Mouse (Mus musculus) bone marrow, adult 2 months (tissue): ENCODE data around the gene H2-DMa. TPM values are rescaled to one million over a fixed set of nuclear protein-coding genes. Genes with fewer than 3 reads are reported as not detected.

Experiments
- H3K27ac ChIP-seq: fragments of 200-500 bp; 2 replicates; pipeline ENCODE4 v1.5.1; 2012; ENCODE audit warnings: low read depth, mild to moderate bottlenecking, control low read depth, inconsistent platforms, low read length; ENCODE audit not compliant: control insufficient read depth, poor library complexity, insufficient read depth
- H3K4me1 ChIP-seq: fragments of 200-500 bp; 2 replicates; pipeline ENCODE4 v1.6.1; 2011; ENCODE audit warnings: low read length; ENCODE audit not compliant: control insufficient read depth, insufficient read depth
- H3K4me3 ChIP-seq: fragments of 200-500 bp; replicated peaks from 2 replicates; pipeline ENCODE3; 2011; ENCODE audit warnings: mild to moderate bottlenecking, low read depth, low read length, control low read depth; ENCODE audit not compliant: control insufficient read depth
- CTCF ChIP-seq: fragments of 200-500 bp; IDR thresholded peaks from 2 replicates; pipeline ENCODE4 v1.5.1; 2011; ENCODE audit warnings: low read length, control low read depth; ENCODE audit not compliant: control insufficient read depth, insufficient read depth
- POLR2A ChIP-seq: fragments of 200-500 bp; IDR thresholded peaks from 2 replicates; pipeline ENCODE4 v1.6.1; 2011; ENCODE audit warnings: low read depth, mild to moderate bottlenecking, control low read depth, low read length, borderline replicate concordance; ENCODE audit not compliant: control insufficient read depth
- WGBS: fragments of 180-500 bp; shearing (Covaris S2); methylation state at CpG from one replicate; pipeline ENCODE4 v1.1.7; 2018; 5-methylcytosine and 5-hydroxymethylcytosine counted together
- polyA plus RNA-seq: library from polyadenylated mRNA; stranded (reverse); fragments of >200 nt; gene quantifications from 2 replicates; pipeline ENCODE4 v1.2.4, GENCODE M21; 2011; ENCODE audit warnings: low replicate concordance; ENCODE audit not compliant: missing spikeins, insufficient read depth, insufficient read length

H2-DMa gene
- polyA plus RNA-seq, 1 experiment = 38.5 TPM

DNA sequence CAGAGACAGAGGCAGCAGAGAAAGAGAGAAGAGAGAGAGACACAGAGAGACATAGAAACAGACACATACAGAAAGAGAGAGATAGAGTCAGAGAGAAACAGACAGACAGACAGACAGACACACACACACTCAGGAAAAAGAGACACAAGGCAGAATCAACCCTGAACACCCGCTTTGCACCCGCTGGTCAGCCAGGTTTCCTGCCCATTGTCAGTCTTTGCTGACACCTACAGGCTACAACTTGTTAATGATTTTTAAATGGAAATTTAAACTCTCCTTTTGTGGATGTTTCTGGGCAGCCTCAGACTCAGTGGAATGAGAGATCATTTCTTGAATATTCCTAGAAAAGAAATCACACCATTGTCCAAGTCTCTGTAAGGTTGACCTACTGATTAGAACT, 49.9 kb downstream of the H2-DMa start:
- H3K4me1 ChIP-seq = peaks cover 2% of the 10 kb centered on the region; the same call in 1 of the 2 replicates
- WGBS = 1% methylated on average over 2 of the region's 2 CpGs
- no peak overlapping the region for H3K27ac ChIP-seq
- H3K4me3 ChIP-seq = no peak overlapping the region
- TF ChIP-seq CTCF = peak; percentile 74
- no peak for TF ChIP-seq POLR2A

DNA sequence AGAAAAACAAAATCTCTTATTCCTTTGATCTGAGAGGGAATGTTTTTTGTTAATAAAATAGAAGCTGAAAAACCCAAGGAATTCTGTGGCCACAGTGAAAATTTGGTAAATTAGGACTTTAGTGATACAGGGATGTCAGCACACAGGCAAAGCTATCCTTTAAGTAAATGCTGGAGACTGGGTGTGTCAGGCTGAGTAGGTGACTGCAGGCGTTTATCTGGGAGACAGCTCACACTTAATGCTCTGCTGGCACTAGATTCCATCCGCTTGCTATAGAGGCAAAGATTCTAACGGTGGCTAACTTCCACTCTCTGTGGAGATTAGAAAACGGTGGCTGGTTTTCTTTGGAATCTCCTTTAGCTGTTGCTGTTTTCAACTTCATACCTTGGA, 51.1 kb downstream of the H2-DMa start:
- TF ChIP-seq CTCF (no peak), POLR2A (no peak)
- peaks cover 2% of the 10 kb centered on the region; the same call in 1 of the 2 replicates for H3K4me1 ChIP-seq
- no peak overlapping the region for H3K27ac ChIP-seq
- 2% methylated on average over 4 of the region's 4 CpGs for WGBS
- H3K4me3 ChIP-seq = no peak overlapping the region

GRCm38 (mm10) chr17:34170877-34171498, 51.6 kb downstream of the H2-DMa start:
- H3K4me3 ChIP-seq = peak overlapping the region; percentile 56
- WGBS = under 1% methylated on average over 13 of the region's 13 CpGs
- H3K4me1 ChIP-seq = peaks cover 2% of the 10 kb centered on the region; the same call in 1 of the 2 replicates
- peak overlapping the region; percentile 30; the same call in 1 of the 2 replicates for H3K27ac ChIP-seq
- peak; percentile 82 for TF ChIP-seq CTCF
- no peak for TF ChIP-seq POLR2A

GRCm38 (mm10) chr17:34172528-34172927, 53.2 kb downstream of the H2-DMa start:
- Histone ChIP-seq H3K4me1 (peaks cover 2% of the 10 kb centered on the region; the same call in 1 of the 2 replicates), H3K4me3 (no peak overlapping the region), H3K27ac (no peak overlapping the region)
- WGBS = 96% methylated on average over 5 of the region's 5 CpGs
- no peak for TF ChIP-seq POLR2A
- 0 out of 2 replicates have a peak, but pooled peaks have one; percentile 24 for TF ChIP-seq CTCF

DNA sequence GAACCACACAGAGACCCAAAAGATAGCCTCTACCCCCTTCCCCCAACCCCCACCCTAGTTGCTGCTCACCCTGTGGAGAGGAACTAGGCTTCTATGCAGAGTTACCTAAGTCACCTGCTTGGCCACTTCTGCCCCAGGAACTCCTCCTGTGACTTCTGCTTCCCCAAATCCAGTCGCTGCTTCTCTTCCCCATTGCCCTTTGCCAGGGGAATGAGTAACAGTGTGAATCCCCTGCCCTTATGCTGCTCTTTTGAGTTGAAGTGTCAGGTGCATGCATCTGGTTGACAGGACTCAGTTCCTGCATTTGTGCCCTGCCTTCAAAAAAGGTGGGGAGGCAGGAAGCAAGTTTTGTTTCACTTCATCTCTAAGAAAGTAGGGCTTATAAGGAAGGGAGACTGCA, 54.7 kb downstream of the H2-DMa start:
- peaks cover 2% of the 10 kb centered on the region; the same call in 1 of the 2 replicates for H3K4me1 ChIP-seq
- H3K4me3 ChIP-seq = no peak overlapping the region
- 5% methylated on average over 1 of the region's 1 CpGs for WGBS
- H3K27ac ChIP-seq = peak overlapping the region; percentile 43; the same call in 1 of the 2 replicates
- TF ChIP-seq CTCF (no peak), POLR2A (no peak)

DNA sequence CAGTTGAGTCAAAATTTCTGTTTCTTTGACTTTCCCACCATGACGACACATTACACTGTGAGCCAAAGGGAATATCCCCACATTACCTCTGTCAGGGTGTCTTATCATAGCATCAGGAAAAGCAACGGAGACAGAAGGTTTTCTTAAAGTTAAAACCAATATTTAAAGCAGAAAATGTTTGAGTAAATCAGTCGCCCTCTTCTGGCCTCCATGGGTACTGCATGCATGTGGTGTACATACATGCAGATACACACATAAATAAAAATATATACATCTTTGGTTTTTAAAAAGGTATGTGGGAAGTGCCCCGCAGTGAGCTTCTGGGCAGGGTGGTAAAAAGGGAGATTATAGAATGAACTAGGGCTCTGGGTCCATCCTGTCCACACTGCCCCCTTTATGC, 57.8 kb downstream of the H2-DMa start:
- no peak overlapping the region for H3K27ac ChIP-seq
- WGBS = 77% methylated on average over 4 of the region's 4 CpGs
- H3K4me3 ChIP-seq = no peak overlapping the region
- TF ChIP-seq POLR2A (no peak), CTCF (no peak)
- H3K4me1 ChIP-seq = peaks cover 2% of the 10 kb centered on the region; the same call in 1 of the 2 replicates

GRCm38 (mm10) chr17:34179019-34179418, 59.7 kb downstream of the H2-DMa start:
- H3K27ac ChIP-seq = no peak overlapping the region
- no peak for TF ChIP-seq CTCF
- no peak for TF ChIP-seq POLR2A
- peaks cover 2% of the 10 kb centered on the region; the same call in 1 of the 2 replicates for H3K4me1 ChIP-seq
- H3K4me3 ChIP-seq = no peak overlapping the region
- WGBS = 75% methylated on average over 6 of the region's 6 CpGs

GRCm38 (mm10) chr17:34179913-34180859, 60.8 kb downstream of the H2-DMa start:
- Histone ChIP-seq H3K27ac (no peak overlapping the region), H3K4me3 (no peak overlapping the region), H3K4me1 (no peaks in the 10 kb centered on the region; the same call in 1 of the 2 replicates)
- WGBS = 54% methylated on average over 13 of the region's 13 CpGs
- TF ChIP-seq CTCF (no peak), POLR2A (no peak)
